Mouse (Mus musculus) ZHBTc4 (cell line): Measurements from ENCODE around the gene Mroh2a.
A peak's percentile ranks its signal among the peaks of the same experiment; 100 is the strongest.

ENCODE experiments used
- DNase-seq: peaks from one replicate; pipeline ENCODE4 v3.0.0-alpha.2; 2011; ENCODE audit warnings: low read depth, low spot score

The Mroh2a gene

GRCm38 (mm10) chr1:88291409-88292005 is 64.7 kb downstream of the Mroh2a start:
- no peak for DNase-seq

- no peak for DNase-seq
Measured at GRCm38 (mm10) chr1:88292057-88292456, 65.3 kb downstream of the Mroh2a start.

DNA sequence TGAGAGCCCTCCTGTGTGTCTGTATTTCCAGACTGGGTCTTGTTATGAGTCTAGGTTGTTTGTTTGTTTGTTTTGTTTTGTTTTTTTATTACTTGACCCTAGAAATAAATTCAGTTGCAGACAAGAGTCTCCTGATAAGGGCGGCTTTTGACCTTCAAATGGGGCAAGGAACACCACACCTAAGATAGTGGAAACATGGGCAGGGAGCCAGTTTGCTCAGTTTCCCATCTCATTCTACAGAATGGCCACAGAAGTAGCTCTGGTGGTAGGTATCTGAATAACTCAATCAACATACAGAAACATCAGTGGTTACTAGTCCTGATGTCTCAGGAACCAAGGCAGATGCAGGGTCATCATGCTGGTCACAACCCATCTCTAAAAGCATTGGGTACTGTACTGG is 67.9 kb downstream of the Mroh2a start:
- DNase-seq = no peak

DNA sequence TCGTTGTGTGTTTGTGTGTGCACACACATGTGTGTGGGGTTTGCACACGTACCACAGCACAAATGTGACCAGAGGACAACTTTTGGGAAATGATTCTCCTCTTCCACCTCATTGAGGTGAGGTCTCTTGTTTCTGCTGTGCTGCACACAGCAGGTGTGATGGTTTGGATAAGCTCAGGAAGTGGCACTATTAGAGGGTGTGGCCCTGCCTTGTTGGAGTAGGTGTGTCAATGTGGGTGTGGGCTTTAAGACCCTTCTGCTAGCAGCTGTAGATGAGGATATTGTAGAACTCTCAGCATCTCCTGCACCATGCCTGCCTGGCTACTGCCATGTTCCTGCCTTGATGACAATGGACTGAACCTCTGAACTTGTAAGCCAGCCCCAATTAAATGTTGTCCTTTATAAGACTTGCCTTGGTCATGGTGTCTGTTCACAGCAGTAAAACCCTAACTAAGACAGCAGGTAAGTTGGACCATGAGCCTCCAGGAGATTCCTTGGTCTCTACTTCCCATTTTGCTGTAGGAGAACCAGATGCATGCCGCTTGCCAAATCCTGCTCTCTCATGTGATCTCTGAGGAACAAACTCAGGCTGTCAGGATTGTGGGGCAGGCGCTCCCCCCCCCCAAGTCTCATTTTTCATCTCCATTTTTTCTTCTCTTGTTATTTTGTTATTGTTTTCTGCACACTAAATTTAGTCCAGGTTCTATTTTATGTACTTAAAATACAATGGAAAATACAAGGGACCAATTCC is 69.6 kb downstream of the Mroh2a start:
- DNase-seq = no peak

GRCm38 (mm10) chr1:88297480-88298258 is 70.9 kb downstream of the Mroh2a start:
- no peak for DNase-seq

- no peak for DNase-seq
Measured at GRCm38 (mm10) chr1:88298686-88299528, 72.1 kb downstream of the Mroh2a start.

DNA sequence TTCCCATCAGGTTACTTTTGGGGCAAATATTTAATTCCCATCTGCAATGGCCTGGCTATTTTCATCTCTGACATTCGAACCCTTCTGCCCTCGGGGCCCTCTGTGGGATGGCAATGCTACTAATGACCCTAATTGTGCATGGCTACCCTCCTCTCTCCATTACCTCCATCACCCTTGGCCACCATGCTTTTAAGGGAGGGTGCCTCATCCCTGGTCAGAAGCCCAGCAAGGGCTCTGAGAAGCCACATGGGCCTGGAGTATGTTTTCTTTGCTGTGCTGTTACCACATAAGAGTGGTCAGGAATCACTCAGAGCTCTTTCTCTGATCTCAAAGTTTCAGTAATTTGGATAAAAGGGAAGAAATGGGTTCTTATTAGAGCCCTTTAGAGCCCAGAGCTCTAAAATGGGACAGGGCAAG is 72.8 kb downstream of the Mroh2a start:
- DNase-seq = no peak

- no peak for DNase-seq
Measured at GRCm38 (mm10) chr1:88300301-88301050, 73.7 kb downstream of the Mroh2a start.

- peak; percentile 68 for DNase-seq
Measured at GRCm38 (mm10) chr1:88301121-88302014, 74.6 kb downstream of the Mroh2a start.

DNA sequence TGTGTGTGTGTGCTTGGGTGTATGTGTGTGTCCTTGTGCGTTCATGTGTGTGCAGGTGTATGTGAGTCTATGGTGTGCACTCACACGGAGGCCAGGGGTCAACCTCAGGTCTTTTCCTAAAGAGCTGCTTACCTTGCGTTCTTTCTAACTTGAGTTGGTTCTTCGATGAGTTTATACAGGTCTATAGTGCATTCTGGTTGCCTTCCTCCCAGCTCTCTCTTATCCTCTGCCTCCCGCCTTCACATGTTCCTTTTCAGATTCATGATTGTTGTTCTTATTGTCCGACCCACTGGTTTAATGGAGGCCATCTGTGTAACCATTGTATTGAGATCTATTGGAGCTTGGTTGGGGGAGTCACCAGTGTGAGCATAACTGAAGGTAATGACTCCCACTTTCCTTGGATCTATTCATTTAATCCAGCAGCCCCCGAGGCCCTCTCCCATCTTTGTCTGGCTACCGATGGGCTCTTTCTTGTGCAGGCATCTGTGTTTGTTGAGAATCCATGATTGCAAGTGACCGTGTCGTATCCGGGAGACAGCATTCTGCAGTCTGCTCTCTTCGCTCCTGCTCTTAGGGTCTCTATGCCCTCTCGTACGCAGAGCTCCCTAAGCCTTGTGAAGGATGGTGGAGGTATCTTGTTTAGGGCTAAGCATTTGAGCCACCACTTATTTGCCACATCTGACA is 75.4 kb downstream of the Mroh2a start:
- DNase-seq = no peak

GRCm38 (mm10) chr1:88303762-88304161 is 77.0 kb downstream of the Mroh2a start:
- DNase-seq = no peak

DNA sequence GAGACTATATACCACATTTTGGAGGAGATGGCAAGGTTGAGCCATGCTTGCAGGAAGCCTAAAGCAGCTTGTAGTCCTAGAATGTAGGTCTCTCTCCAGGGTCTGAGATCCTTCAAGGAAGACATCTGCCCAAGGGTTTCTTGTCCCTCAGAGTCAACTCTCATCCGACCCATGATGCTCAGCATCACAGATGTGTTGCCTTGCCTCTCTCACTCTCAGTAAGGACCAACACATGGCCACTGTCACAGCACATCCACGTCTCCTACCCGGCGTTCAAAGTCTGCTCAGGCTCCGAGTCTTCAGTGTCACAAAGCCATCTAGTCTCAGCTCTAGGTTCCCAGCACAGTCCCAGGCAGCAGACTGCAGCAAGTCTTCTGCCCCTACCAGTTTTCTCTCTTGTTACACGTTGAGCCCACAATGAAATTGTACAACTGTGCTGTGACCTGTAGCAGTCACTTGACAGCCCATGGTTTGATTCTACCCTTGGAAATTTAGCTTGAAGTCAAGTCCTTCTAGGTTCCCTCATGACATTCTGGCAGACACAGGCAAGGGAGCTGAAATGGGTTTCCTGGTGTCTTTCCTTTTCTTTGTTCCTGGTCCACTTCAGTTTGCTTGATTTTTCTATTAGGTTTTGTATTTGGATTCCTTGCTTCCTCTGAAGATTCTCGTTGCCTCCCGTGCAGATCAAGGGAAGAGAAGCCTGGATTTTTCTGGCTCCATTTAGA is 77.6 kb downstream of the Mroh2a start:
- DNase-seq = no peak

DNA sequence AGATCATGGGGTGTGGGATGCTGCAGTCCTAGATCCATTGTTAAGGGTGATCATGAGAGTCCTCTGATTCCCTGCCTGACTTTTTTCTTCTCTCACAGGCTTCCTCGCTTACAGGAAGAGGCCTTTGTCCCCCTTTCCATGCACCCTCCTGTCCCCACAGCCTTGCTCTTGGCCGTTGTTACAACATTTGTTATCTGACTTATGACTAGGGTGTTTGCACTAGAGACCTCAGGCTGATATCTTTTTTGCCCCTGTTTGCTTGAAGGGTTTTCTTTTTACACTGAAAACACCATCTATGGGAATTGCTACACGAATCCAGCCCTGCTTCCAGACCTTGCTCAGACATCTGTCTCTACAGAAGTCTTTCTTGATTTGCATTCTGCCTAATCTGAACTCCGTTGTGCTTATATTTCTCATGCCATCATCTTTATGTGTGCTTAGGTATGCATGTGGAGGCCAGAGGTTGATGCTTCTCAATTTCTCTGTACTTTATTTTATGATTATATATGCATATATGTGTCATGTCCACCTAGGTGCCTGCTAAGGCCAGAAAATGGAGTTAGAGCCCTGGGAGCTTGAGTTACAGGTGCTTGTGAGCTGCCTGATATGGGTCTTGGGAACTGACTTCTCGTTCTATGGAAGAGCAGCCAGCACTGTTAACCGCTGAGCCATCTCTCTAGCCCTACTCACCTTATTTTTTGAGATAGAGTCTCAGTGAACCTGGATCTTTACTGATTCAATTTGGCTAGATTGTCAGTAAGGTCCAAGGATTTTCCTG is 78.4 kb downstream of the Mroh2a start:
- DNase-seq = no peak

DNA sequence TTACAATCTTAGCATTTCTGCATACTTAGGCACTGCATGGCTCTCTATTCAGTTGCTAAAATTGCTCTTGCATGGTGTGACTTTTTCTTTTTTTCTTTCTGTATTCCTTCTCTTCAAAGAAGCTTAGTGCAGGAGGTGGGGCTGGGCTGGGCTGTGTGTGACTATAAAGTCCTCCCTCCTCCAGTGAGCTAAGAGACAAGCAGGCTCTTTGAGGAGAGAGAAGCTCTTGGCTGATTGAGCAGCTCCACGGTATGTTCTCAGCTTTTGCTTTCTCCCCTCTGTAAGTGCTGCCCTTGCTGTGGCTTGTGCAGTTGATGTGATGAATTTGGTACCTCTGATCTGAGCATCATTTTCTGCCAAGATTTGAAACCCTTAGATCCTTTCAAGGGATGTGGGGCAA is 79.8 kb downstream of the Mroh2a start:
- no peak for DNase-seq

- DNase-seq = no peak
Measured at GRCm38 (mm10) chr1:88307180-88307579, 80.4 kb downstream of the Mroh2a start.

- DNase-seq = peak; percentile 16
Measured at GRCm38 (mm10) chr1:88309020-88309419, 82.2 kb downstream of the Mroh2a start.

- no peak for DNase-seq
Measured at GRCm38 (mm10) chr1:88309905-88310304, 83.1 kb downstream of the Mroh2a start.

DNA sequence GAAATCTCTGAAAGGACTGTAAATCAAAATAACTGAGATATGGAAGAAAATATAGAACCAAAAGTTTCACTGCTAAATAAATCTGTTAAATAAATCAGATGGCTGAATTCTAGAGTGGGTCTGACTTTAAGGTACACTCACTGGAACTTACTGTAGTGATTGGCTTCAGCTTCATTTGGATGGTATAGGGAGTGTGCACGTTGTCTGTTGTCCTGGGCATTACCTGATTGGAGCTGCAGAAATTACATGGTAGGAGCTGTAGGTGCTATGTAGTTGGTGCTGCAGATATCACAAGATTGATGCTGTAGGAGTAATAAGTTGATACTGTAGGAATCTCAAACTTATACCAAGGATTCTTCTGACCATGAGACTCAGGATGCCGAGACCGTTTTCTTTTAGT is 83.6 kb downstream of the Mroh2a start:
- DNase-seq = no peak
